Mouse (Mus musculus) myocyte (in vitro differentiated cells): ENCODE data around the gene Gid8.

Source experiments
- E2F4 ChIP-seq: IDR thresholded peaks from one replicate; pipeline ENCODE4 v1.6.1; 2011; ENCODE audit warnings: mild to moderate bottlenecking, control low read depth, moderate library complexity; ENCODE audit not compliant: insufficient read depth
- MAX ChIP-seq: IDR thresholded peaks from one replicate; pipeline ENCODE4 v1.6.1; 2011; ENCODE audit warnings: low read depth, mild to moderate bottlenecking, control low read depth
- MYOD1 ChIP-seq, 3 experiments: IDR thresholded peaks; one replicate each; pipeline ENCODE4 v1.6.1; 2011; ENCODE audit warnings: control low read depth in 2 of 3, low read depth in 2 of 3, mild to moderate bottlenecking in 2 of 3, moderate library complexity in 1 of 3; ENCODE audit not compliant: insufficient read length in 2 of 3, control insufficient read depth in 1 of 3
- MYOG ChIP-seq, 3 experiments: IDR thresholded peaks; one replicate each; pipeline ENCODE4 v1.6.1; 2011; ENCODE audit warnings: control low read depth in 2 of 3, low read depth in 2 of 3, mild to moderate bottlenecking in 2 of 3; ENCODE audit not compliant: insufficient read length in 2 of 3, control insufficient read depth in 1 of 3, insufficient read depth in 1 of 3
- POLR2A ChIP-seq: IDR thresholded peaks from one replicate; pipeline ENCODE4 v1.6.1; 2011; ENCODE audit warnings: low read depth, mild to moderate bottlenecking, control low read depth, moderate library complexity; ENCODE audit not compliant: insufficient read length
- POLR2AphosphoS2 ChIP-seq: IDR thresholded peaks from one replicate; pipeline ENCODE4 v1.6.1; 2011; ENCODE audit warnings: low read depth, control low read depth; ENCODE audit not compliant: insufficient read length
- SRF ChIP-seq: IDR thresholded peaks from one replicate; pipeline ENCODE4 v1.6.1; 2011; ENCODE audit warnings: low read depth; ENCODE audit not compliant: control insufficient read depth, insufficient read length
- TCF12 ChIP-seq: IDR thresholded peaks from one replicate; pipeline ENCODE4 v1.6.1; 2011; ENCODE audit warnings: mild to moderate bottlenecking, control low read depth; ENCODE audit not compliant: poor library complexity, insufficient read depth, severe bottlenecking
- TCF3 ChIP-seq: IDR thresholded peaks from one replicate; pipeline ENCODE4 v1.6.1; 2011; ENCODE audit warnings: low read depth, control low read depth; ENCODE audit not compliant: insufficient read length
- USF1 ChIP-seq: IDR thresholded peaks from one replicate; pipeline ENCODE4 v1.6.1; 2011; ENCODE audit warnings: low read depth, mild to moderate bottlenecking, control low read depth, moderate library complexity

GRCm38 (mm10) chr2:180745248-180745927 lies 35.5 kb downstream of the Gid8 start:
- TF ChIP-seq POLR2AphosphoS2 (no peak), POLR2A (no peak), USF1 (no peak), MYOG (IDR thresholded peaks at IDR 0.05; ENCODE audit: control insufficient read depth in 1 of 3, insufficient read depth in 1 of 3, insufficient read length in 2 of 3, low read depth in 2 of 3) (no peak), TCF3 (no peak), MYOD1 (IDR thresholded peaks at IDR 0.05; ENCODE audit: control insufficient read depth in 1 of 3, insufficient read length in 2 of 3, low read depth in 2 of 3) (no peak), E2F4 (no peak), MAX (no peak), SRF (no peak), TCF12 (no peak)
